Comparison of ENCODE assay signal across 10 mouse cellular contexts in the genomic region with DNA sequence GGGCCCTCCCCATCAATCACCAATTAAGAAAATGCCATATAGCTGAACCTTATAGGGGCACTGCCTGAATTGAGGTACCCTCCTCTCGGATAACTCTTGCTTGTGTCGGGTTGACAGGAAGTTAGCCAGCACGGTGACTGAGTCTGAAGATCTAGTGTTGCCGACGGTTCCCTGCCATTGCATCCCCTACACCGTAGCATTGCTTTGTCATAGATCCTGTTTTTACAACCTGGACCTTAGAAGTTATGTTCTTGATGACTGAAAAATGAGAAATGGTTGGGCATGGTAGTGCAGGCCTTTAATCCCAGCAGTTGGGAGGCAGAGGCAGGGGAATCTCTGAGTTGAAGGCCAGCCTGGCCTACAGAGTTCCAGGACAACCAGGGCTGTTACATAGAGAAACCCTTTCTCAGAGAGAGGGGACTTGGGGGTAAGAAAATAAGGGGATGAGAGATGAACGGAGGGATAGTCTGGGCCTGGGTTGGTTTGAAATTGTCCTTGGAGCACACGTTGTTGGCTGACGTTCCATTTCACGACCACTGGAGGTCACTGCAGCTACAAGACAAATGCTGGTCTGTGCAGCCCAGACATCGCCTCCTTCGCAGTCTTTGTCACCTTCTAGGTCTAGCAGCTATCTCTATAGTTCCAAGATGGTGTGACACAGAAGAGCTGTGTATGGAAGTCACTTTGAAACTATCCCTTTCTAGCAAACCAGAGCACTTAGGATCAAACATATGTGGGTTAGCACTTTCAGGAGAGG. TPM values are rescaled to one million over a fixed set of nuclear protein-coding genes. Genes with fewer than 3 reads are reported as not detected.
DNase-seq lines count a peak whose midpoint lies in the region; ATAC-seq lines count a peak whose summit lies in the region.
"Had no signal": no experiment of that assay in that cellular context is flagged by ENCODE, and none has a peak within 500 bp of the region (broad histone marks: within the 10 kb centered on the region; RNA-seq: fewer than 3 reads in every experiment).

No protein-coding gene starts in this region.

- H3K27ac ChIP-seq in liver, embryonic 12.5 days: no peak overlapping the region
- H3K27ac ChIP-seq in embryonic facial prominence, embryonic 10.5 days (replicated peaks): no peak overlapping the region
- H3K27ac ChIP-seq in hindbrain, embryonic 13.5 days: no peak overlapping the region
- no peak overlapping the region for H3K27ac ChIP-seq in midbrain, embryonic 15.5 days

- 58% methylated on average over 12 of the region's 12 CpGs for WGBS in liver, embryonic 12.5 days (ENCODE audit: insufficient replicate concordance)
- 53% methylated on average over 12 of the region's 12 CpGs for WGBS in embryonic facial prominence, embryonic 10.5 days
- 54% methylated on average over 12 of the region's 12 CpGs for WGBS in hindbrain, embryonic 13.5 days
- WGBS in midbrain, embryonic 15.5 days: 54% methylated on average over 12 of the region's 12 CpGs

- H3K9ac ChIP-seq in liver, embryonic 12.5 days: no peak overlapping the region
- H3K9ac ChIP-seq in hindbrain, embryonic 13.5 days: no peak overlapping the region
- H3K9ac ChIP-seq in midbrain, embryonic 15.5 days: no peak overlapping the region

- H3K9me3 ChIP-seq in liver, embryonic 12.5 days (replicated peaks): no peaks in the 10 kb centered on the region
- no peaks in the 10 kb centered on the region for H3K9me3 ChIP-seq in embryonic facial prominence, embryonic 10.5 days
- H3K9me3 ChIP-seq in hindbrain, embryonic 13.5 days: no peaks in the 10 kb centered on the region
- no peaks in the 10 kb centered on the region for H3K9me3 ChIP-seq in midbrain, embryonic 15.5 days

- DNase-seq in liver: peak; percentile 45
- DNase-seq in adrenal gland, postnatal 10 days: peak; percentile 70
- peak; percentile 62 for DNase-seq in embryonic facial prominence, embryonic 10.5 days (ENCODE audit: low spot score)
- peak; percentile 64 for DNase-seq in left cerebral cortex, postnatal 4 days
- DNase-seq in thymus, adult 18-20 months: peak; percentile 25 to 29

- peaks cover 21% of the 10 kb centered on the region for H3K4me1 ChIP-seq in liver, embryonic 12.5 days
- peaks cover 40% of the 10 kb centered on the region for H3K4me1 ChIP-seq in embryonic facial prominence, embryonic 10.5 days
- peaks cover 24% of the 10 kb centered on the region for H3K4me1 ChIP-seq in hindbrain, embryonic 13.5 days (replicated peaks)
- no peaks in the 10 kb centered on the region; the same call in 1 of the 2 replicates for H3K4me1 ChIP-seq in midbrain, embryonic 15.5 days

- no peaks in the 10 kb centered on the region for H3K27me3 ChIP-seq in liver, embryonic 12.5 days (replicated peaks)
- H3K27me3 ChIP-seq in embryonic facial prominence, embryonic 10.5 days (replicated peaks; ENCODE audit: low read depth, poor library complexity, severe bottlenecking): no peaks in the 10 kb centered on the region
- H3K27me3 ChIP-seq in hindbrain, embryonic 13.5 days: no peaks in the 10 kb centered on the region
- no peaks in the 10 kb centered on the region for H3K27me3 ChIP-seq in midbrain, embryonic 15.5 days (replicated peaks)

- peaks cover 35% of the 10 kb centered on the region for H3K36me3 ChIP-seq in liver, embryonic 12.5 days
- H3K36me3 ChIP-seq in embryonic facial prominence, embryonic 10.5 days (replicated peaks): peaks cover 3% of the 10 kb centered on the region
- H3K36me3 ChIP-seq in hindbrain, embryonic 13.5 days: no peaks in the 10 kb centered on the region; the same call in 1 of the 2 replicates
- no peaks in the 10 kb centered on the region for H3K36me3 ChIP-seq in midbrain, embryonic 15.5 days (replicated peaks)

- H3K4me2 ChIP-seq in liver, embryonic 12.5 days: no peak overlapping the region
- no peak overlapping the region for H3K4me2 ChIP-seq in hindbrain, embryonic 13.5 days
- no peak overlapping the region for H3K4me2 ChIP-seq in midbrain, embryonic 15.5 days

- no peak for ATAC-seq in liver, embryonic 12.5 days
- ATAC-seq in hindbrain, embryonic 13.5 days (ENCODE audit: low FRiP score): peak; percentile 77
- ATAC-seq in midbrain, embryonic 15.5 days (replicated peaks): peak; percentile 86

- intact Hi-C loops in left cerebral cortex, postnatal 4 days (cut with DNase I): loop anchor here (10.0 kb wide), 1 partner anchor 128 kb away; no protein-coding TSS in a partner anchor

- no peak overlapping the region for H3K4me3 ChIP-seq in liver, embryonic 12.5 days
- H3K4me3 ChIP-seq in embryonic facial prominence, embryonic 10.5 days: no peak overlapping the region
- no peak overlapping the region for H3K4me3 ChIP-seq in hindbrain, embryonic 13.5 days
- H3K4me3 ChIP-seq in midbrain, embryonic 15.5 days: no peak overlapping the region
- H3K4me3 ChIP-seq: erythroblast, embryonic 14.5 days; myocyte had no signal

RNA-seq across cellular contexts. Expression of gene Stat1, which starts 27.2 kb away (rescaled TPM):
- polyA plus RNA-seq in liver, embryonic 12.5 days (2016; fragmentation: Nextera tagmentation; extraction: Ambion mirVana): 15.2 and 17.0 TPM in 2 replicates
- total RNA-seq in adrenal gland, postnatal 10 days (2021): 10 to 100 TPM; 42.6 to 52.4 TPM
- polyA plus RNA-seq in embryonic facial prominence, embryonic 10.5 days (2016; fragmentation: Nextera tagmentation; extraction: Ambion mirVana): 10.9 and 11.5 TPM in 2 replicates
- polyA plus RNA-seq in hindbrain, embryonic 13.5 days (2015; fragmentation: Nextera tagmentation; extraction: Ambion mirVana): 13.4 and 13.9 TPM in 2 replicates
- 1 to 10 TPM; 7.9 to 9.5 TPM for total RNA-seq in left cerebral cortex, postnatal 4 days (2021)
- 13.5 and 22.5 TPM in 2 replicates for polyA plus RNA-seq in midbrain, embryonic 15.5 days (2015; fragmentation: Nextera tagmentation; extraction: Ambion mirVana)
